Mouse (Mus musculus): ENCODE measurements around the gene Scfd2.

DNA sequence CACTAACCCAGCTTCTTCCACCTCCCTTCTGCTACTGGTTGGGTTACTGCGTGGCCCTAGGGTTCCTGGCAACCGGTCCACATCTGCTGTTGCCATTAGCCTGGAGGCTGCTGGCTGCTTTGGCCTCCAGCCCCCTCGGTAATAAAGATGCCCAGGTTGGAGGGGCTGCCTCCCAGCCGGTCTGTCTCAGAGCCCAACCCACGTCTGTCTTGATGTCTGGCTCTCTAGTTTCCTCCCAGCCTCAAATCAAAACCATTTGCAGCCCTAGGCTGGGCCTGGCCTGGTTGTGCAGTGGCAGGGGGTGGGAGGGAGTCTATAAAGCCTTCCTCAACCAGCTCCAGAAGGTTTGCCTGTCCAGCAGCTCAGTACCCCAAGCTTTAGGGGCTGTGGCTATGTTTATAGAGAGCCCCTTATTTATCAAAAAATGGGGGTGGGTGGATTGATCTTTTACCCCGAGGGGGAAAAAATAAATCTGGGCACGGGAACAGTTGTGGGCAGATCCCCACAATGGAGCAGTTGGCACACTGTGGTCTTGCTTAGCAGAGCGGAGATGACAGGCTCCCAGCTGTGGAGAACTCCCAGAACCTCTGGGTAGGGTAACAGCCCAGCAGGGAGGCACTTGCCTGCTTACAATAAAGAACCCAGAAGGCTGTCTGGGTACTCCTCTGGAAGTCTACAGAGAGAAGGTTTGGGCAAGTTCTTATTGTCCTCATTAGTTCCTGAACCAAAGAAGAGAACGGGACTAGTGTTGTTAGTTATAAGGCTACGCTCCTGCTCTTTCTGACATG lies 329.8 kb downstream of the Scfd2 start:
- TF ChIP-seq CTCF (IDR thresholded peaks at IDR 0.05; ENCODE audit: low read depth, low read length) (no peak), POLR2A (IDR thresholded peaks at IDR 0.05; ENCODE audit: extremely low read depth, insufficient read depth, low read length) (no peak)

All from liver, adult 2 months (tissue).